Mouse (Mus musculus) liver, adult 2 months (tissue): ENCODE measurements around the gene Abcb4. TPM values are rescaled to one million over a fixed set of nuclear protein-coding genes. Genes with fewer than 3 reads are reported as not detected.
A peak's percentile ranks its signal among the peaks of the same experiment; 100 is the strongest.
"Not testable (repeated sequence)": the region's sequence is repeated elsewhere in the genome, so short reads cannot be mapped to it uniquely, and the experiment has no call there.

ENCODE experiments used
- DNase-seq: peaks from one replicate; pipeline ENCODE4 v3.0.0-alpha.2; 2011; ENCODE audit warnings: low read depth, low spot score; ENCODE audit errors: extremely low read depth
- H3K27ac ChIP-seq: fragments of 200-500 bp; replicated peaks from 2 replicates; pipeline ENCODE4 v1.5.1; 2012; ENCODE audit warnings: low read depth, mild to moderate bottlenecking, control low read depth, inconsistent platforms, low read length; ENCODE audit not compliant: insufficient read depth
- H3K27me3 ChIP-seq: fragments of 200-500 bp; 2 replicates; pipeline ENCODE4 v1.6.1; 2012; ENCODE audit warnings: mild to moderate bottlenecking, moderate library complexity, low read length, inconsistent platforms; ENCODE audit not compliant: control insufficient read depth, insufficient read depth
- H3K36me3 ChIP-seq: fragments of 200-500 bp; 2 replicates; pipeline ENCODE4 v1.6.1; 2012; ENCODE audit warnings: low read length, inconsistent platforms; ENCODE audit not compliant: control insufficient read depth, insufficient read depth
- H3K4me1 ChIP-seq: fragments of 200-500 bp; 2 replicates; pipeline ENCODE4 v1.6.1; 2011; ENCODE audit warnings: low read length; ENCODE audit not compliant: control insufficient read depth, insufficient read depth
- H3K4me3 ChIP-seq: fragments of 200-500 bp; 2 replicates; pipeline ENCODE4 v1.5.1; 2011; ENCODE audit warnings: low read depth, mild to moderate bottlenecking, control low read depth, low read length, moderate library complexity; ENCODE audit not compliant: insufficient read depth
- H3K79me2 ChIP-seq: fragments of 200-500 bp; 2 replicates; pipeline ENCODE4 v1.6.1; 2012; ENCODE audit warnings: inconsistent platforms, mild to moderate bottlenecking, low read length, moderate library complexity; ENCODE audit not compliant: control insufficient read depth, insufficient read depth
- H3K9ac ChIP-seq: fragments of 200-500 bp; 2 replicates; pipeline ENCODE4 v1.6.1; 2012; ENCODE audit warnings: low read depth, mild to moderate bottlenecking, control low read depth, inconsistent platforms, low read length
- CTCF ChIP-seq: fragments of 200-500 bp; IDR thresholded peaks from 2 replicates; pipeline ENCODE4 v1.5.1; 2011; ENCODE audit warnings: low read depth, low read length, control low read depth
- POLR2A ChIP-seq: fragments of 200-500 bp; IDR thresholded peaks from 2 replicates; pipeline ENCODE4 v1.6.1; 2011; ENCODE audit warnings: low read length, control low read depth; ENCODE audit not compliant: insufficient read depth; ENCODE audit errors: extremely low read depth
- WGBS: fragments of 180-500 bp; shearing (Covaris S2); methylation state at CpG from one replicate; pipeline ENCODE4 v1.1.7; 2018; 5-methylcytosine and 5-hydroxymethylcytosine counted together
- polyA plus RNA-seq: library from polyadenylated mRNA; depleted of rRNA; stranded (reverse); fragments of >200 nt; gene quantifications from 2 replicates; pipeline ENCODE4 v1.2.3, GENCODE M21; 2012
- total RNA-seq: library from RNA; depleted of rRNA; stranded (reverse); fragments of >200 nt; gene quantifications from 2 replicates; pipeline ENCODE4 v1.2.3, GENCODE M21; 2014

Abcb4 gene
- total and polyA plus RNA-seq, 2 experiments: 77.2 to 202 TPM

- no peaks in the 10 kb centered on the region for H3K79me2 ChIP-seq
- H3K27me3 ChIP-seq: no peaks in the 10 kb centered on the region
- no peak overlapping the region for H3K4me3 ChIP-seq
- no peak overlapping the region for H3K27ac ChIP-seq
- H3K4me1 ChIP-seq: no peaks in the 10 kb centered on the region
- 88% methylated on average over 2 of the region's 2 CpGs for WGBS
- no peak for TF ChIP-seq POLR2A
- TF ChIP-seq CTCF: no peak
- DNase-seq: no peak
- H3K9ac ChIP-seq: no peak overlapping the region
- H3K36me3 ChIP-seq: peaks cover 48% of the 10 kb centered on the region
Observed at GRCm38 (mm10) chr5:8916400-8916799, 22.9 kb downstream of the Abcb4 start.

- Histone ChIP-seq H3K4me1 (no peaks in the 10 kb centered on the region), H3K79me2 (no peaks in the 10 kb centered on the region), H3K9ac (no peak overlapping the region), H3K27me3 (no peaks in the 10 kb centered on the region), H3K27ac (no peak overlapping the region), H3K4me3 (no peak overlapping the region), H3K36me3 (peaks cover 47% of the 10 kb centered on the region)
- DNase-seq: no peak
- 57% methylated on average over 6 of the region's 6 CpGs for WGBS
- no peak for TF ChIP-seq CTCF
- TF ChIP-seq POLR2A: no peak
Observed at GRCm38 (mm10) chr5:8917069-8917468, 23.6 kb downstream of the Abcb4 start.

DNA sequence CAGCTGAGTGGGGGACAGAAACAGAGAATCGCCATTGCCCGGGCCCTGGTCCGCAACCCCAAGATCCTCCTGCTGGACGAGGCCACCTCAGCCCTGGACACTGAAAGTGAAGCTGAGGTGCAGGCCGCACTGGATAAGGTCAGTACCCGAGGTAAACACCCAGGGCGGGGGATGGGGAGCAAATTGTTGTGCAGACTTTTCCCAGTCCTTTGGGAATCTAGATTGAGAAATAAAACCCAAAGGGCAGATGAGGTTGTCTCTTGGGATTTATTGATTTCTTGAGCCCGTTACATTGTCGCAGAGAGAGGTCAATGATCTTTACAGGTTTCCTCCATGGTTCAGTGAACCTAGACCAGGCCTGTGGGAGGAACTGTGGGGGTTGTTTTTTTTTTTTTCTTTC, 34.9 kb downstream of the Abcb4 start:
- peak; percentile 99 for DNase-seq
- Histone ChIP-seq H3K9ac (no peak overlapping the region), H3K36me3 (peaks cover 54% of the 10 kb centered on the region), H3K27me3 (no peaks in the 10 kb centered on the region), H3K79me2 (no peaks in the 10 kb centered on the region), H3K4me1 (peaks cover 4% of the 10 kb centered on the region; the same call in 1 of the 2 replicates), H3K4me3 (no peak overlapping the region), H3K27ac (peak overlapping the region; percentile 48; the same call in 1 of the 2 replicates)
- 25% methylated on average over 9 of the region's 9 CpGs for WGBS
- peak; percentile 33; the same call in 1 of the 2 replicates for TF ChIP-seq CTCF
- TF ChIP-seq POLR2A: no peak

GRCm38 (mm10) chr5:8937965-8938364, 44.4 kb downstream of the Abcb4 start:
- H3K9ac ChIP-seq: no peak overlapping the region
- WGBS: 31% methylated on average over 7 of the region's 7 CpGs
- H3K79me2 ChIP-seq: no peaks in the 10 kb centered on the region
- DNase-seq: peak; percentile 59
- H3K27ac ChIP-seq: no peak overlapping the region
- H3K4me1 ChIP-seq: peaks cover 3% of the 10 kb centered on the region; the same call in 1 of the 2 replicates
- TF ChIP-seq CTCF (no peak), POLR2A (no peak)
- no peak overlapping the region for H3K4me3 ChIP-seq
- no peaks in the 10 kb centered on the region for H3K27me3 ChIP-seq
- H3K36me3 ChIP-seq: peaks cover 77% of the 10 kb centered on the region

- not testable (repeated sequence) for H3K4me1 ChIP-seq, H3K4me3 ChIP-seq, H3K27me3 ChIP-seq, H3K9ac ChIP-seq, DNase-seq, H3K79me2 ChIP-seq, H3K27ac ChIP-seq
- no CpG with 5 or more reads among the region's 1 CpGs for WGBS
- H3K36me3 ChIP-seq: peaks cover 70% of the 10 kb centered on the region
Observed at GRCm38 (mm10) chr5:8941266-8941665, 47.7 kb downstream of the Abcb4 start.

DNA sequence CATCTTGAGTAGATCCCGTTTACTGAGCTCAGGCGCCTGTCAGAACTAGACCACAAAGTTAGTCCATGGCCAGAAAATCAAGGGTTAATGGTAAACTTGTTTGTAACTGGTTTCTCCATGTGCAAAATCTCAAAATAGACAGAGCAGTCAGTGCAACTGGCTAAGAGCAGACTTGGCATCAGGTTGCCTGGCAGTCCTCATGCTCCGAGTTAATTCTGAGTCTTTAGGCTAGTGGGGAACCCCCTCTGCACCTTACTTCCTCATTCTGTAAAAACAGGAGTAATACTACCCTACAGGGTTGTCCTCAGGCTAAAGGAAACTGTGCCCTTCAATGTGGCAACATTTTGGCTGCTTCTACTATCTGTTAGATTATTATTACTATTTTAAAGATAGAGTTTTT, 50.3 kb downstream of the Abcb4 start:
- Histone ChIP-seq H3K4me1 (peaks cover 6% of the 10 kb centered on the region; the same call in 1 of the 2 replicates), H3K9ac (no peak overlapping the region), H3K27ac (no peak overlapping the region), H3K79me2 (no peaks in the 10 kb centered on the region), H3K36me3 (peaks cover 60% of the 10 kb centered on the region), H3K4me3 (no peak overlapping the region), H3K27me3 (no peaks in the 10 kb centered on the region)
- no peak for DNase-seq
- WGBS: 74% methylated on average over 3 of the region's 3 CpGs
- no peak for TF ChIP-seq CTCF
- no peak for TF ChIP-seq POLR2A
